Mouse (Mus musculus) cortical plate, adult 2 months (tissue): ENCODE data around the gene Adgrg3.

Experiments
- CTCF ChIP-seq: fragments of 200-500 bp; IDR thresholded peaks from 2 replicates; pipeline ENCODE4 v1.5.1; 2011; ENCODE audit warnings: mild to moderate bottlenecking, control low read depth, low read length; ENCODE audit not compliant: insufficient read depth; ENCODE audit errors: extremely low read depth
- POLR2A ChIP-seq: fragments of 200-500 bp; IDR thresholded peaks from 2 replicates; pipeline ENCODE4 v1.6.1; 2011; ENCODE audit warnings: mild to moderate bottlenecking, low read length, control low read depth; ENCODE audit not compliant: insufficient read depth; ENCODE audit errors: extremely low read depth

- TF ChIP-seq CTCF = no peak
- TF ChIP-seq POLR2A = no peak
Measured at GRCm38 (mm10) chr8:95023201-95023600, 5.7 kb downstream of the Adgrg3 start.
